Mouse (Mus musculus) lung, postnatal 0 days (tissue): ENCODE data around the gene Spock1.

Experiments used
- CTCF ChIP-seq: IDR thresholded peaks from 2 replicates; pipeline ENCODE4 v1.5.1; 2016; ENCODE audit warnings: antibody characterized with exemption, mild to moderate bottlenecking
- EP300 ChIP-seq: IDR thresholded peaks from 2 replicates; pipeline ENCODE4 v1.6.1; 2016; ENCODE audit warnings: antibody characterized with exemption, mild to moderate bottlenecking, control low read depth

GRCm38 (mm10) chr13:57945197-57945596, 37.1 kb upstream of the Spock1 start:
- TF ChIP-seq EP300 (no peak), CTCF (no peak)
